Mouse (Mus musculus) heart, adult 2 months (tissue): ENCODE measurements around the gene Ctla4. TPM values are rescaled to one million over a fixed set of nuclear protein-coding genes. Genes with fewer than 3 reads are reported as not detected.

ENCODE experiments used
- DNase-seq, 2 experiments: peaks; one replicate each; pipeline ENCODE4 v3.0.0; 2021
- H3K27ac ChIP-seq: fragments of 200-600 bp; 2 replicates; pipeline ENCODE4 v1.8.1; 2022
- H3K27me3 ChIP-seq: fragments of 200-500 bp; 2 replicates; pipeline ENCODE4 v1.6.1; 2012; ENCODE audit warnings: mild to moderate bottlenecking, low read length, inconsistent platforms, mixed read lengths; ENCODE audit not compliant: control insufficient read depth, insufficient read depth
- H3K36me3 ChIP-seq: fragments of 200-500 bp; 2 replicates; pipeline ENCODE4 v1.6.1; 2012; ENCODE audit warnings: low read length, inconsistent platforms; ENCODE audit not compliant: control insufficient read depth, insufficient read depth
- H3K4me1 ChIP-seq: fragments of 200-500 bp; 2 replicates; pipeline ENCODE4 v1.6.1; 2011; ENCODE audit warnings: low read length; ENCODE audit not compliant: control insufficient read depth, insufficient read depth
- H3K4me3 ChIP-seq: fragments of 200-600 bp; 2 replicates; pipeline ENCODE4 v1.8.1; 2022
- H3K79me2 ChIP-seq: fragments of 200-500 bp; replicated peaks from 2 replicates; pipeline ENCODE4 v1.6.1; 2012; ENCODE audit warnings: mild to moderate bottlenecking, inconsistent platforms, low read length, moderate library complexity, mixed read lengths; ENCODE audit not compliant: control insufficient read depth, insufficient read depth
- H3K9ac ChIP-seq: fragments of 200-500 bp; 2 replicates; pipeline ENCODE4 v1.6.1; 2012; ENCODE audit warnings: low read depth, mild to moderate bottlenecking, control low read depth, inconsistent platforms, low read length, mixed read lengths
- CTCF ChIP-seq: fragments of 200-600 bp; IDR thresholded peaks from 2 replicates; pipeline ENCODE4 v1.8.1; 2022; ENCODE audit warnings: antibody characterized with exemption, mild to moderate bottlenecking, moderate library complexity
- EP300 ChIP-seq: fragments of 200-500 bp; IDR thresholded peaks from 2 replicates; pipeline ENCODE4 v1.6.1; 2011; ENCODE audit warnings: low read depth, low read length, control low read depth; ENCODE audit not compliant: insufficient read depth
- POLR2A ChIP-seq: fragments of 200-500 bp; IDR thresholded peaks from 2 replicates; pipeline ENCODE4 v1.6.1; 2011; ENCODE audit warnings: mild to moderate bottlenecking, low read depth, low read length, control low read depth; ENCODE audit not compliant: insufficient read depth
- WGBS: fragments of 180-500 bp; shearing (Covaris S2); methylation state at CpG from one replicate; pipeline ENCODE4 v1.1.7; 2018; 5-methylcytosine and 5-hydroxymethylcytosine counted together
- intact Hi-C: fragments of 180-260 bp; cut with DNase I; formaldehyde crosslinking; loops from one replicate; pipeline ENCODE4 v1.15.1; 2025
- polyA plus RNA-seq: library from polyadenylated mRNA; depleted of rRNA; stranded (reverse); fragments of >200 nt; gene quantifications from 2 replicates; pipeline ENCODE4 v1.2.3, GENCODE M21; 2012
- total RNA-seq, 2 experiments: library from RNA; stranded (reverse); gene quantifications; 2 replicates each; pipeline ENCODE4 v1.2.3; 2021

Gene Ctla4
- total and polyA plus RNA-seq, 3 experiments = 0.74 to 0.91 (median 0.86) TPM

DNA sequence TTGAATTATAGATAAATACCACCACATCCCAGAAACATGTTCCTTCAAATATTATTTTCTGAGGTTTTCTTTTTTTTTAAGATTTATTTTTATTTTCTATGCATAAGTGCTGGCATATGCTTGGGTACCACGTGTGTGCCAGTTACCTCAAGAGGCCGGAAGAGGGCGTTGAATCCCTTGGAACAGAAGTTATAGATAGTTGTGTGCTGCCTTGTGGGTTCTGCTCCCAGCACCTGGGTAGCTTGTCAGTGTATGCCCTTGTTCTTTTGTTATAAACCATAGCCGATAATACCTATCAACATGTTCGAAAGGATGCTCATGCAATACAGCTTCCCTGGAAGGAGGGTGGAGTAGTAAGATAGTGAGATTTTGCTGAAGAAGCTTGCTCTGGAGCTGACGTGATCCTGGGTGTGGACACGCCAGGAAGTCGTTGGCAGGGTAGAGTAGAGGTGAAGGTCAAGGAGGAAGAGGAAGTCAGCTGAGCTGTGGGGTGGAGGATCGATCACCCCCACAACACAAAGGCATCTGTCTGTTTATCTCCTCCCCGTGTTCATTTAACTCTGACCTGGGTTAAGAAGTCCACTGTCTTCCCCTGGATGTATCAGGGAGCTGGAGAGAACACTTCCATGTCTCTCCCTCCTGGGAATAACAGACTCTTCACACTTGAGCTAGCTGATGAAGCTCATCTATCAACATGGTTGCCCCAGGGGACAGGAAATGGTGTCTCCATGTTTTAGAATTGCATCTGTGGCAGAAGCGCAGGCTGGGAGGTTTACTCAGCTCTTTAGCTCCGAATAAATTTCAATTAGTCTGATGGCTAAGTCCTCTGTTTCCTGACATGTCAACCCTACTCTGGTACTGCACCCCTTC, 29.2 kb upstream of the Ctla4 start:
- Histone ChIP-seq H3K4me1 (peaks cover 21% of the 10 kb centered on the region), H3K4me3 (no peak overlapping the region), H3K9ac (no peak overlapping the region), H3K36me3 (no peaks in the 10 kb centered on the region; the same call in none of the 2 replicates), H3K27ac (peak overlapping the region; percentile 4; the same call in 1 of the 2 replicates), H3K79me2 (no peaks in the 10 kb centered on the region), H3K27me3 (no peaks in the 10 kb centered on the region)
- DNase-seq = no peak
- TF ChIP-seq CTCF (no peak), EP300 (no peak), POLR2A (no peak)
- 65% methylated on average over 12 of the region's 12 CpGs for WGBS
- intact Hi-C loops = loop anchor here (5.0 kb wide), 2 partner anchors 115 to 240 kb away; no protein-coding TSS in a partner anchor

DNA sequence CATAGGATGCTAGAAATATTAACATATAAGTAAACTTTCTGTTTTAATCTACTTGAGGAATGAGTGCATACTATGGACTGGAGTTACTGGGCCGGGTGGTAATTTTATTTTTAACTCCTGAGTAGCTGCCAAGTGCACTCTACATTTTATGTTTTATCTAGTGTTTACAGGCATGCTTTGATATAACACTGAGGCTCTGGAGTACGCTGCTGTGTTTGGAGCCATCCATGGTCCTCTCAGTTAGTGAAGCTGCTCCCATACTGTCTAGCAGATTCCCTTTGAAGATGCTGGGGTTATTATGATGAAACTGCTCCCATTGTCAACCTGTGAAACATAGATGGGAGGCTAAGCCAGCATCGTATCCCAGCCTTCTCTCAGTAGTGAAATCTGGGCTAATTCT, 27.6 kb upstream of the Ctla4 start:
- intact Hi-C loops = loop anchor here (5.0 kb wide), 2 partner anchors 117 to 242 kb away; no protein-coding TSS in a partner anchor
- H3K79me2 ChIP-seq = no peaks in the 10 kb centered on the region
- no peaks in the 10 kb centered on the region; the same call in 1 of the 2 replicates for H3K36me3 ChIP-seq
- 27% methylated on average over 3 of the region's 3 CpGs for WGBS
- H3K4me1 ChIP-seq = peaks cover 28% of the 10 kb centered on the region
- no peak for DNase-seq
- H3K4me3 ChIP-seq = no peak overlapping the region
- H3K27me3 ChIP-seq = no peaks in the 10 kb centered on the region
- H3K27ac ChIP-seq = peak overlapping the region; percentile 44
- TF ChIP-seq EP300 = no peak
- H3K9ac ChIP-seq = no peak overlapping the region

- TF ChIP-seq CTCF (no peak), EP300 (no peak), POLR2A (no peak)
- no peak overlapping the region; the same call in 1 of the 2 replicates for H3K9ac ChIP-seq
These were observed 27.0 kb upstream of the Ctla4 start for GRCm38 (mm10) chr1:60859842-60860241.

GRCm38 (mm10) chr1:60860357-60860946, 26.3 kb upstream of the Ctla4 start:
- 7% methylated on average over 3 of the region's 3 CpGs for WGBS
- H3K4me3 ChIP-seq = no peak overlapping the region
- no peaks in the 10 kb centered on the region for H3K79me2 ChIP-seq
- TF ChIP-seq CTCF = peak; percentile 90
- no peak for TF ChIP-seq POLR2A
- TF ChIP-seq EP300 = no peak
- H3K36me3 ChIP-seq = peaks cover 5% of the 10 kb centered on the region
- peaks cover 31% of the 10 kb centered on the region for H3K4me1 ChIP-seq
- intact Hi-C loops = loop anchor here (1.0 to 5.0 kb wide), 7 partner anchors 193 to 518 kb away; partner anchors contain the start of genes Abi2 and Cyp20a1
- peak overlapping the region; percentile 58 for H3K27ac ChIP-seq
- peak overlapping the region; percentile 43 for H3K9ac ChIP-seq
- H3K27me3 ChIP-seq = no peaks in the 10 kb centered on the region
- peak in 1 of 2 experiments; percentile 49 for DNase-seq

More at GRCm38 (mm10) chr1:60859842-60860241, 27.0 kb upstream of the Ctla4 start:
- Histone ChIP-seq H3K27ac (peak overlapping the region; percentile 44), H3K4me1 (peaks cover 31% of the 10 kb centered on the region), H3K27me3 (no peaks in the 10 kb centered on the region), H3K79me2 (no peaks in the 10 kb centered on the region), H3K4me3 (no peak overlapping the region), H3K36me3 (peaks cover 3% of the 10 kb centered on the region)
- intact Hi-C loops = loop anchor here (1.0 to 5.0 kb wide), 9 partner anchors 118 to 518 kb away; partner anchors contain the start of genes Abi2 and Cyp20a1
- 57% methylated on average over 3 of the region's 3 CpGs for WGBS
- DNase-seq = no peak

GRCm38 (mm10) chr1:60860955-60861354, 25.8 kb upstream of the Ctla4 start:
- 4% methylated on average over 5 of the region's 5 CpGs for WGBS
- H3K79me2 ChIP-seq = no peaks in the 10 kb centered on the region
- H3K4me1 ChIP-seq = peaks cover 31% of the 10 kb centered on the region
- no peak overlapping the region for H3K9ac ChIP-seq
- H3K4me3 ChIP-seq = no peak overlapping the region
- intact Hi-C loops = loop anchor here (1.0 to 5.0 kb wide), 7 partner anchors 194 to 519 kb away; partner anchors contain the start of genes Abi2 and Cyp20a1
- no peak for DNase-seq
- no peaks in the 10 kb centered on the region for H3K27me3 ChIP-seq
- H3K27ac ChIP-seq = peak overlapping the region; percentile 58
- TF ChIP-seq POLR2A = no peak
- no peak for TF ChIP-seq EP300
- TF ChIP-seq CTCF = no peak
- H3K36me3 ChIP-seq = peaks cover 5% of the 10 kb centered on the region
